Mouse (Mus musculus): ENCODE data around the gene Nom1.

- TF ChIP-seq CTCF (IDR thresholded peaks at IDR 0.05; ENCODE audit: borderline replicate concordance, extremely low read depth, insufficient read depth, insufficient read length) (no peak), POLR2A (IDR thresholded peaks at IDR 0.05; ENCODE audit: borderline replicate concordance, extremely low read depth, insufficient read depth, insufficient read length, poor library complexity, severe bottlenecking) (no peak)
Observed at GRCm38 (mm10) chr5:29388181-29388943, 46.1 kb upstream of the Nom1 start.
